Mouse (Mus musculus): ENCODE data around the gene Sh3bgrl3.
A peak's percentile ranks its signal among the peaks of the same experiment; 100 is the strongest.

- TF ChIP-seq CTCF (conservative IDR thresholded peaks at IDR 0.05 in 1 of 2, IDR thresholded peaks at IDR 0.05 in 1 of 2; ENCODE audit: low read depth in 2 of 2, low read length in 2 of 2) = peak; percentile 81 to 92
- peak; percentile 54 for TF ChIP-seq POLR2A (IDR thresholded peaks at IDR 0.05; ENCODE audit: low read depth, low read length)
Observed at GRCm38 (mm10) chr4:134092382-134093288, 36.0 kb downstream of the Sh3bgrl3 start.

Measured in CH12.LX (cell line).